Mouse (Mus musculus) cerebellum, adult 8-10 months (tissue): ENCODE measurements around the gene Tulp2.

ENCODE experiments used
- DNase-seq: peaks from one replicate; pipeline ENCODE4 v3.0.0; 2022

Gene Tulp2

DNA sequence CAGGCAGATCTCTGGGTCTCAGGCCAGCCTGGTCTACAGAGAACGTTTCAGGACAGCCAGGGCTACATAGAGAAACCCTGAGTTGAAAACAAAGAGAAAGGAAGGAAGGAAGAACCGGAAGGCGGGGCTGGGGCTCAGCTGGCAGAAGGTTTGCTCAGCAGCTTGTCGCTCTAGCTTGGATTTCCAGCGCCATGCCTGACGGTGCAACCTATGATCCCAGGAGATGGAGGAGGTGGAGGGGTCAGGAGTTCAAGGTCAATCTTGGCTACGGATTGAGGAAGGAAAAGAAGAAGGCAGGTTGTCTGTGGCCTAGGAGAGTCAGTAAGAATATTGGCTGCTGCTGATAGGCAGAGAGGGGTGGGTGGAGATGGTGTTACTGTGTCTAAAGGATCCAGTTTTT, 78.6 kb downstream of the Tulp2 start:
- DNase-seq, result no peak

DNA sequence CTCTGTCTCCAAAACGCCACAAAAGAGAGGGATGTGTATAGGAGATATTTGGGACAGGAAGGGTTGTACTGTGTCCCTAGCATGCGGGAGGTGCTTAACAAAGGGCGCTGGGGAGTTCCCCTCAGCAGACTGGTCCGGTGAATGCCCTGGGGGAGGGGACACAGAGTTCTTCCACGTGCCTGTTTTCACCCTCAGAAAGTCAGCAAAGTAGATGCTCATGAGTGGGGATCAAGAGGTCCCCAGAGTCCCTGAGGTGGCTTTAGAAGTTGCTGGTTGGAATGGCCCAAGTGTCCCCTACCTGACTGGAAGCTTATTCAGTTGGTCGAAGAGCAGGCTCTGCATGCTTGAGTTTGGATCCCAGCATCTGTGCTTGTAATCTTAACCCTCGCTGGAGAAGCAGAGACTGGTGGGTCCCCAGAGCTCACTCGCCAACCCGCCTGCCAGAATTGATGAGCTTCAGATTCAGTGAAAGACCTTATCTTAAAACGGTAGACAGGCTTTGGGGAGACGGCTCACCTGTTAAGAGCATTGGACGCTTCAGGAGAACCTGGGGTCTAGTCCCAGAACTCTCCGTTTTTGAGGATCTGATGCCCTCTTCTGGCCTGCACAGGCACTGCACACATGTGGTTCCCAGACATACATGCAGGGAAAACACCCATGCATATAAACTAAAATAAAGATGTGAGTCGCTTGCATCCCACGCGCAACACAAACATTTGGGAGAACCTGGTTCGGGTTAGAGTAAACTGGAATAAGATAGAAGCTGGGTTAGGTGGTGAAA, 79.4 kb downstream of the Tulp2 start:
- peak; percentile 79 for DNase-seq

DNA sequence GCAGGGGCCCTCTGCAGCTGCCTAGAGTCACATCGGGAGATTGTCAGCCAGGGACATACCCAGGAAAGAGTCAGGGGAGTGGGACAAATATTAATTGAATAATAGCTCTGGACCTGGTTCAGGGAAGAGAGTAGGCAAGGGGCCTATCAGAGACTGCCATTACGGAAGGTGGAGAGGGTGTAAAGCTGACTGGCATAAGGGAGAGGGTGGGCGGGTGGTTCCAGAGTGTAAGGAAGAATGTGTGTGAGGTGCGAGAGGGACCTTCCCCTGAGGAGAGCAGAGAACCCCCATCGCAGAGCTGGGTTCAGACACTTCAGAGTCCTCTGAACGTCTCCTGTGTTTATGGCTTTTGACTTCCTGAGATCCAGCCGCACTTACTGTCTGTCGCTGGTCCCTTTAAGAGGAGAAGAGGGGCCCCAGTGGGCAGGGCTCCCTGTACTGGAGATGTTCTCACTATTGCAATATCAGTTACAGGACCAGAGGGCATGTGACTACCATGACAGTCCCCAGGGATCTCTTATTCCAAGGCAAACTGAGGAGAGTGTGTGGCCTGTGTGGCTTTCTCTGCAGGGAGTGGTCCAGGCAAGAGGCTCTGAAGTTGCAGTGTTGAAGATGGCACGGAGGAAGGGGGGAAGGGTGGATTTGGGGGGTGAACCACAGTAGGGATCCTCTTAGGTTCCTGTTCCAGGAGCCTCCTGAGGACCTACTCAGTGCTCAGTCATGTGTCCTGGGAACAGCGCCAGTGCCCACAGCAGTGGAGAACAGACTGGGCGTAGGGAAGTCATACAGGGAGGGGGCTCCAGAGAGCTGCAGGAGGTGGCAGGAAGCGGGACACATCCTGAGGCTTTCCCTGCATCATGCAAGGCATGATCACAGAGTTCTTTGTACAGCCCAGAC, 80.2 kb downstream of the Tulp2 start:
- no peak for DNase-seq

DNA sequence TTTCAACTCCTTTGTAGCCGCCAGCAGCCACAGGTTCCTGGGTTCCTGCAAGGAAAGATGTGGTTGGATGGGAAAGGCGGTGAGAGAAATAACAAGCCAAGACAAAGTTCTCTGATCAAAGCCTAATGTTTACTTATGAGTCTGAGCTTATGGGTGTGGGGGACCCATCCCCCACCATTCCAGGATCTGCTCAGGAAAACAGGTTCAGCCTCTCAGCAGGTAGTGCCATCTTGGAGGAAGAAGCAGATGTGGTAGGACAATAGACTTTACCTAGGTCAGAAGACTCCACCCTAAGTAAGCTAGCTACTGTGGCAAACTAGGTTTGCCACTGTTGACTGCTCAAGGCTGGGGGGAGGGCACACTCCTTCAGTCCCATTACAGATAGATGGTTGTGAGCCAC, 83.1 kb downstream of the Tulp2 start:
- DNase-seq, result no peak

DNA sequence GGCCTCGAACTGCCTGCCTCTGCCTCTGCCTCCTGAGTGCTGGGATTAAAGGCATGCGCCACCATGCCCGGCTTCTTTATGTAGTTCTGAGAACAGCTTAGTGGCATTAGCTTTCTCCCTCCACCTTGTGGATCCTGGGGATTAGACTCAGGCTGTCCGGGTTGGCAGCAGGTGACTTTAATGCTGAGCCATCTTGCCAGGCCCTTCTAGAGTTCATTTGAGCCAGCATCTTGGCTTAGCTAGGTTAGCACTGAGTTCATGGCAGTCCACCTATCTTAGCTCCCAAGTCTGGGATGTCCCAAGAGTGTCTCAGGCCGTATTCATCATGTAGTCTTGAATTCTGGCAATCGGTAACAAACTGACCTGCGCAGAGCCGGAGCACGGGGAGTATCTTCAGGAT, 83.8 kb downstream of the Tulp2 start:
- DNase-seq, result no peak

DNA sequence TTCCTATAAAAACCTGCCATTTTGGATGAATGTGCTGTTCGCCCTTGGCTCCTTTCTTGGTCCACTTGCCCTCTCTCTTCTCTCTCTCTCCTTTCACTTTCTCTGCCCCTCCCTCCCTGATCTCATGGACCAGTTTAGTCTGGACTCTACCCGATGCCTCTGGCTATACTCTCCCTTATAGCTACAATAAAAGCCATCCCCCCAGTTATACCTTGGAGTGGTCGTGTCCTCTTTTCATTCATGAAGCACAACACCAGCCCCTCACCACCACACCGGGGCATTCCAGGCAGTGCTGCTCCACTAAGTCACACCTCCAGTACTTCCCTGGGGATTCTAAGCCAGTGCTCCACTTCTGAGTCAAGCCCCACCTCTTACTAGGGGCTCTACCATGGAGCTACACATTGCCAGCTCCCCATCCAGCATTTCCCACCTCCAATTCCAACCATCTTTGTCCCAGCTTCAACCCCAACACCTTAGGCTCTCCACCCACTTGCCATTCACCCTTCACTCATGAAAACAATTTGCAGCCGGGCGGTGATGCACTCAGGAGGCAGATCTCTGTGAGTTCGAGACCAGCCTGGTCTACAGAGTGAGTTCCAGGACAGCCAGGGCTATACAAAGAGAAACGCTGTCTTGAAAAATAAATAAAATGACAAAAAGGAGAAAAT, 85.6 kb downstream of the Tulp2 start:
- DNase-seq, result no peak

DNA sequence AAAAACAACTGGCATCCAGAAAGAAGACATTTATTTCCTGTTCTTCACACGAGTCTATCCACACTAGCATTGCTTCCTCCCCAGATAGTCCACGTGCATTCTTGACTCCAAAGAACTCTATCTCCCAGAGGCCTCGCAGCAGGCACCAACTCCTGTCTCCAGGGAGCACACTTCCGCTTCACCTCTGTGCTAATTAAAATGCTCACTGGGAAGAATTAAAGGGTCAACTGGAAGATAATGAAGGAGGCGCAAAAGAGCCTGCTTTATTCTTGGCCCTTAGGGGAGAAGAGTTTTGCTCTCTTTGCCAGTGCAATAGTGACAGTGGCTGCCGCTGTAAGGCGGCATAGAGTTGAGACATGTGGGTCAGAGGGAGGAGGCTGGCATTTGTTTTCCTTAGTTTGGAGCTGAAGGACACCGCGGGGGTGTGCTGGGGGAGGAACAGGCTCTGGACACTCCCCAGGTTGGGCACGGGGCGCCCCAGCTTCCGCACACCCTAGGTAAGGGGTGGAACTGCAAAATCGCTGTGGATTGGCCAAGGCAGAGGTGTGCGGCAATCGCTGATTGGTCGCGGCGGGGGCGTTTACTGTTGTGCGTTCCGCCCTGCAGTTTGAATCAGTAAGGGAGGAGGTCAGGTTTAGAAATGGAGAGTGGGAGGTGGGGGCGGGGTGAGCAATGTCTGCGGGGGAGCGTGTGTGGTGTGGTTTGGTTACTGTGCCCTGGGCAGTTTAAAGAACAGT, 86.3 kb downstream of the Tulp2 start:
- DNase-seq, result peak; percentile 87

DNA sequence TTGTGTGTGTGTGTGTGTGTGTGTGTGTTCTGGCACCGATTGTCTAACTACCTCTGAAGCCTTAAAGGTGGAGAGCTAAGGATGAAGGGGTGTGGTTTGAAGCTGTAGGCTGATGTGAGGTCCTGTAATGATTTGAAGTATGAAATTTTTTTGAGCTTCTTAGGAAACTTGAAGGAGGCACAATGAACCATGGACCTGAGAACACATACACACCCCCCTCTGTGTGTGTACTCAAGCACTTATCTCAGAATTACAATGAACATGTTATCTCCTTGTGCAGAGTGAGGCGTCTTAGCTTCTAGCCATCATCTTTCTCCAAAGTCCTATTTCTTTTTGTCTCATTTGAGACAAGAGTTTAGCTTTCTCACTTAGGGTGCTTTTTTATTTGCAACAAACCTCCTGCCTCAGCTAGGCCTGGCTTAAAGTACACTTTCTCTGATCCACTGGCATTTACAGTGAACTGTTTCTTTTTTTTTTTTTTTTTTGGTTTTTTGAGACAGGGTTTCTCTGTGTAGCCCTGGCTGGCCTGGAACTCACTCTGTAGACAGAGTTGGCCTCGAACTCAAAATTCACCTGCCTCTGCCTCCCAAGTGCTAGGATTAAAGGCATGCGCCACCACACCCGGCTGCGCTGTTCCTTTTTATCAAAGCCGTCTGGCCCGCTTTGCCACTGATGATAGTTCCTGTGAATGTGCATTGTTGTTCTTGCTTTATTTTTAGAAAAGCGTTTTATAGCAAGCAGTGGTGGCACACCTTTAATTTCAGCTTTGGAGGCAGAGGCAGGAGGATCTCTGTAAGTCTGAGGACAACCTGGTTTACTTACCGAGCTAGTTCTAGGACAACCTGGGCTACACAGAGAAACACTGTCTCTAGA, 87.2 kb downstream of the Tulp2 start:
- DNase-seq, result no peak

DNA sequence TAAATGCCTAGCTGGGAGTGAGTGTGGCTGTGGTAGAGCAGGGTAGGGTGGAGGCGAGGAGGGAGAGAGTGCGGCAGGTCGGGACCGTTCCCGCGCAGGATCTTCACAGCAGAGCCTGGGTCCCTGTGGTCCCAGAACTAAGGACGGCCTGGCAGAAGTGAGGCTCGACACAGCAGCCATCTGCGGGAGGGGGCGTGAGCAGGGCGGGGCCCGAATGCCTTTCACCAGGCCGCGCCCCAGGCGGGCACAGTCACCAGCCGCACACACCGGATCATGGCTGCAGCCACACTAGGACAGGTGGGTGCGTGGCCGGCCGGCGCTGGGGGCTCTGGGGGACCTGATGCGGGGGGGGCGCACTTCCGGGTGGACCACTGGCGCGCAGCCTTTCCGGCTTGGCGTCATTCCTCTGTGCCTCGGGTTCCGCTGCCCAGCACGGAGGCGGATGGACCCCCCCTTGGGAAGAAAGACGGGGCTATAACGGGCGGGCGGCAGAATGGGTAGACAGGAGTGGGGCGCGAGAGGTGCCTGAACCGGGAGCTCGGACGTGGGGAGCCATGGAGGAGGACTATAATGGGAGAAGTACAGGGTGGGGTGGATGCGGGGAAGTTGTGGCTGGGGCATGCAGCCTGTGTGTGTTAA, 88.5 kb downstream of the Tulp2 start, which contains the start of gene Bcat2:
Gene Bcat2 (plus strand): TSS at position 51 of the 639 bp plus-strand sequence.
- peak; percentile 66 for DNase-seq

DNA sequence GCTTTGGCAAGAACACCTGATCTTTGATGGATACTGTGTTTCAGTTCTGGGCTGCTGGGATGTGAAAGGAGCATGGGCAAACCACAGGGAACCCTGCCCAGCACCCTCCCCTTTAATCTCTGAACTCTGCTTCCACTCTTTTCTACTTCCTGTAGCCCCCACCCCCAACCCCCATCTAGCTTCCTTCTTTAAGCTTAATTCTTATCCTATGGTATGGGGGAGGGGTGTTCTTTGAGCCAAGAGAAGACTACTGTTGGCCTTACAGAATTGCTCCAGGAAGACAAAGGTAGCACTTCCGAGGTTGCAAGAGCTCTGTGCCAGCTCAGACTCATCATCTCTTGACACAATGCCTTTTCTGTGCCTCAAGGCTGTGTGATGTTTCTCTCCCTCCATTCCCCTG, 90.3 kb downstream of the Tulp2 start:
- no peak for DNase-seq
